Comparison of ENCODE assay signal across 16 mouse cellular contexts in the genomic region with DNA sequence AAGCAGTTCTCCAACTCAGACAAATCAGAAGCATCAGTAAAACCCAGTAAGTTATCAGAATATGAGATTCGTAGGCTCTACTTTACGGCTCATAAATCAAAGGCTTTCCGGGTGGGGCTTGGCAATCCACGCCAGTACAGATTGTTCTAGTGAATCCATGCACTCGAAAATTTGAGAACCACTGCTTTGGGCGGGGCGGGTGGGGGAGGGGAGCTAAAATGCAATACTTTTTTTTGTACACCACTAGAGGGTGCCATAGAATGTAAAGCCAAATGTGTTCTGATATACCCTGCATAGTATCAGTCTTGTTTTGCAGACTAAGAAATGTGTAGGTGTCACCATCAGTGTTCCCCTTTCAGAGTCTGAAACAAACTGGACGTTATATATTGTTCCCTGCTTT. TPM values are rescaled to one million over a fixed set of nuclear protein-coding genes. Genes with fewer than 3 reads are reported as not detected.
DNase-seq lines count a peak whose midpoint lies in the region; TF ChIP-seq lines count a peak whose summit lies in the region.
"Had no signal": no experiment of that assay in that cellular context is flagged by ENCODE, and none has a peak within 500 bp of the region (broad histone marks: within the 10 kb centered on the region; RNA-seq: fewer than 3 reads in every experiment).

No protein-coding gene starts in this region.

- H3K27me3 ChIP-seq in cerebellum, adult 2 months (ENCODE audit: control insufficient read depth, insufficient read depth, low read length), result no peaks in the 10 kb centered on the region
- H3K27me3 ChIP-seq in kidney, adult 2 months (replicated peaks; ENCODE audit: control insufficient read depth, insufficient read depth, low read length), result no peaks in the 10 kb centered on the region
- no peaks in the 10 kb centered on the region for H3K27me3 ChIP-seq in MEL (ENCODE audit: control insufficient read depth in 1 of 2, insufficient read depth in 2 of 2, low read length in 2 of 2)
- H3K27me3 ChIP-seq: heart, embryonic 15.5 days; neural tube, embryonic 15.5 days had no signal

- no peak overlapping the region for H3K4me3 ChIP-seq in cerebellum, adult 2 months (replicated peaks; ENCODE audit: insufficient read depth, low read depth, low read length)
- no peak overlapping the region for H3K4me3 ChIP-seq in kidney, adult 2 months (ENCODE audit: insufficient read depth, low read depth, low read length)
- no peak overlapping the region for H3K4me3 ChIP-seq in MEL (ENCODE audit: control insufficient read depth in 1 of 2, insufficient read depth in 1 of 2, low read depth in 2 of 2, low read length in 2 of 2)
- H3K4me3 ChIP-seq: heart, embryonic 15.5 days; neural tube, embryonic 15.5 days had no signal

- DNase-seq in cerebellum, adult 2 months, result peak in 1 of 2 experiments; percentile 1
- no peak for DNase-seq in cerebellum, adult 18-20 months
- DNase-seq in kidney, adult 2 months, result no peak
- no peak for DNase-seq in kidney, adult 18-20 months
- DNase-seq in MEL (ENCODE audit: low read depth, low spot score), result peak; percentile 55
- peak; percentile 9 for DNase-seq in lung, postnatal 14 days
- DNase-seq in frontal cortex, postnatal 25 days (ENCODE audit: low spot score in 2 of 2), result no peak
- no peak for DNase-seq in adrenal gland, postnatal 25 days
- DNase-seq: kidney, adult 8-10 months; layer of hippocampus, postnatal 36 days; thymus, adult 18-20 months had no signal

- WGBS in cerebellum, adult 2 months, result 60% methylated on average over 8 of the region's 8 CpGs
- 49% methylated on average over 8 of the region's 8 CpGs for WGBS in kidney, adult 2 months

- H3K9me3 ChIP-seq in MEL (replicated peaks; ENCODE audit: insufficient read depth, low read length), result no peaks in the 10 kb centered on the region
- H3K9me3 ChIP-seq: heart, embryonic 15.5 days; neural tube, embryonic 15.5 days had no signal

- peak overlapping the region; percentile 6; the same call in 1 of the 2 replicates for H3K27ac ChIP-seq in cerebellum, adult 2 months (ENCODE audit: insufficient read depth, low read length)
- H3K27ac ChIP-seq in kidney, adult 2 months (ENCODE audit: insufficient read depth, low read depth, low read length), result peak overlapping the region; percentile 22; the same call in 1 of the 2 replicates
- H3K27ac ChIP-seq in MEL (ENCODE audit: control insufficient read depth, low read depth, low read length), result no peak overlapping the region
- H3K27ac ChIP-seq: heart, embryonic 15.5 days; neural tube, embryonic 15.5 days had no signal

- no peak for TF ChIP-seq EP300 in MEL (IDR thresholded peaks at IDR 0.05; ENCODE audit: low read depth in 1 of 2, low read length in 2 of 2)

- no peak overlapping the region for H3K9ac ChIP-seq in MEL (ENCODE audit: control insufficient read depth, low read depth, low read length, poor library complexity, severe bottlenecking)
- H3K9ac ChIP-seq: heart, embryonic 15.5 days; neural tube, embryonic 15.5 days had no signal

- peaks cover 17% of the 10 kb centered on the region for H3K79me2 ChIP-seq in MEL (ENCODE audit: control insufficient read depth, insufficient read depth, low read length, poor library complexity)

- no peak for TF ChIP-seq CTCF in cerebellum, adult 2 months (IDR thresholded peaks at IDR 0.05; ENCODE audit: borderline replicate concordance, insufficient read depth, low read depth, low read length)
- no peak for TF ChIP-seq CTCF in kidney, adult 2 months (conservative IDR thresholded peaks at IDR 0.05; ENCODE audit: insufficient read depth, insufficient read length, low read depth, low read length)
- TF ChIP-seq CTCF in MEL (IDR thresholded peaks at IDR 0.05 in 2 of 3, conservative IDR thresholded peaks at IDR 0.05 in 1 of 3; ENCODE audit: control insufficient read depth in 1 of 3, insufficient read depth in 1 of 3, low read depth in 2 of 3, low read length in 3 of 3, poor library complexity in 1 of 3, severe bottlenecking in 1 of 3), result peak; percentile 29 to 56 (median 39)

- peak; percentile 26 for TF ChIP-seq RAD21 in MEL (IDR thresholded peaks at IDR 0.05; ENCODE audit: low read depth, low read length)

- H3K4me1 ChIP-seq in cerebellum, adult 2 months (ENCODE audit: control insufficient read depth, insufficient read depth, low read length), result no peaks in the 10 kb centered on the region
- no peaks in the 10 kb centered on the region for H3K4me1 ChIP-seq in kidney, adult 2 months (ENCODE audit: control insufficient read depth, insufficient read depth, low read length)
- peaks cover 0 to under 1% of the 10 kb centered on the region in 2 experiments; a peak in 1 of 4 replicates for H3K4me1 ChIP-seq in MEL (ENCODE audit: control insufficient read depth in 1 of 2, insufficient read depth in 2 of 2, low read length in 2 of 2)
- H3K4me1 ChIP-seq: heart, embryonic 15.5 days; neural tube, embryonic 15.5 days had no signal

- TF ChIP-seq POLR2A in cerebellum, adult 2 months (IDR thresholded peaks at IDR 0.05; ENCODE audit: borderline replicate concordance, insufficient read depth, low read length), result no peak
- TF ChIP-seq POLR2A in kidney, adult 2 months (IDR thresholded peaks at IDR 0.05; ENCODE audit: low read depth, low read length), result no peak
- no peak for TF ChIP-seq POLR2A in MEL (IDR thresholded peaks at IDR 0.05; ENCODE audit: control insufficient read depth in 1 of 2, insufficient read depth in 1 of 2, low read depth in 1 of 2, low read length in 2 of 2, poor library complexity in 1 of 2)

- no peaks in the 10 kb centered on the region for H3K36me3 ChIP-seq in kidney, adult 2 months (ENCODE audit: control insufficient read depth, insufficient read depth, low read length)
- peaks cover 0 to 6% of the 10 kb centered on the region in 2 experiments; a peak in 2 of 4 replicates for H3K36me3 ChIP-seq in MEL (ENCODE audit: control insufficient read depth in 1 of 2, insufficient read depth in 2 of 2, low read length in 2 of 2)
- H3K36me3 ChIP-seq: heart, embryonic 15.5 days; neural tube, embryonic 15.5 days had no signal

TF ChIP-seq in MEL, 35 proteins besides CTCF, POLR2A, EP300 and RAD21 (continues in another document):
- TF ChIP-seq CHD1 (IDR thresholded peaks at IDR 0.05; ENCODE audit: low read depth, low read length) (no peak), ZKSCAN1 (IDR thresholded peaks at IDR 0.05; ENCODE audit: low read depth, low read length) (no peak), MEF2A (IDR thresholded peaks at IDR 0.05; ENCODE audit: extremely low read depth, insufficient replicate concordance, low read depth, low read length, poor library complexity, severe bottlenecking) (no peak), RCOR1 (IDR thresholded peaks at IDR 0.05; ENCODE audit: low read depth, low read length) (peak; percentile 76), MYC (IDR thresholded peaks at IDR 0.05; ENCODE audit: low read depth, low read length) (no peak), KAT2A (conservative IDR thresholded peaks at IDR 0.05; ENCODE audit: low read depth, low read length) (no peak), MAX (IDR thresholded peaks at IDR 0.05; ENCODE audit: low read length) (no peak), JUND (IDR thresholded peaks at IDR 0.05; ENCODE audit: low read depth, low read length) (no peak), ELF1 (IDR thresholded peaks at IDR 0.05; ENCODE audit: low read depth, low read length) (no peak), POLR2AphosphoS2 (IDR thresholded peaks at IDR 0.05; ENCODE audit: low read length) (no peak), E2F4 (IDR thresholded peaks at IDR 0.05; ENCODE audit: borderline replicate concordance, low read depth, low read length) (no peak), POLR2AphosphoS5 (IDR thresholded peaks at IDR 0.05; ENCODE audit: borderline replicate concordance, low read depth, low read length) (no peak), SMC3 (IDR thresholded peaks at IDR 0.05; ENCODE audit: low read depth, low read length) (peak; percentile 34; the same call in 1 of the 2 replicates), USF2 (IDR thresholded peaks at IDR 0.05; ENCODE audit: borderline replicate concordance in 1 of 2, insufficient read depth in 1 of 2, low read depth in 1 of 2, low read length in 2 of 2) (no peak), GATA1 (IDR thresholded peaks at IDR 0.05; ENCODE audit: low read depth, low read length) (no peak), TCF12 (IDR thresholded peaks at IDR 0.05; ENCODE audit: low read depth, low read length) (no peak), CHD2 (IDR thresholded peaks at IDR 0.05; ENCODE audit: low read length) (no peak), USF1 (IDR thresholded peaks at IDR 0.05; ENCODE audit: low read depth, low read length) (no peak), BHLHE40 (IDR thresholded peaks at IDR 0.05; ENCODE audit: borderline replicate concordance, low read depth, low read length) (peak; percentile 37), MXI1 (IDR thresholded peaks at IDR 0.05; ENCODE audit: low read depth, low read length) (peak; percentile 34; the same call in 1 of the 2 replicates), NELFE (IDR thresholded peaks at IDR 0.05; ENCODE audit: low read depth, low read length) (no peak), TBP (IDR thresholded peaks at IDR 0.05; ENCODE audit: low read depth, low read length) (no peak), HCFC1 (IDR thresholded peaks at IDR 0.05; ENCODE audit: low read depth, low read length) (no peak), ZNF384 (IDR thresholded peaks at IDR 0.05; ENCODE audit: low read depth, low read length) (peak; percentile 10; the same call in 1 of the 2 replicates)

RNA-seq across cellular contexts. Expression of a gene that starts 1.2 kb away (rescaled TPM):
- 223 and 236 TPM in 2 replicates for polyA plus RNA-seq in cerebellum, adult 2 months (2012; rRNA removed)
- 20.9 and 33.3 TPM in 2 replicates for polyA plus RNA-seq in kidney, adult 2 months (2012; rRNA removed)
- total RNA-seq in MEL (2012; rRNA removed), result 617 and 648 TPM in 2 replicates
- 100 to 1,000 TPM in 1 of 2 experiments, not detected in 1; 921 TPM for polyA plus RNA-seq in MEL (2012; ENCODE audit: insufficient read depth in 1 of 2, insufficient read length in 2 of 2, low read depth in 1 of 2, low replicate concordance in 2 of 2, missing spikeins in 1 of 2)
- total RNA-seq in adrenal gland, postnatal 25 days (2021), result 257 and 345 TPM in 2 replicates

RNA-seq across cellular contexts. Expression of a gene that starts 35.3 kb away (rescaled TPM):
- polyA plus RNA-seq in cerebellum, adult 2 months (2012; rRNA removed), result 0.57 and 1.1 TPM in 2 replicates
- polyA plus RNA-seq in kidney, adult 2 months (2012; rRNA removed), result not detected in 2 replicates
- not detected in 2 replicates for total RNA-seq in MEL (2012; rRNA removed)
- polyA plus RNA-seq in MEL (2012; ENCODE audit: insufficient read depth in 1 of 2, insufficient read length in 2 of 2, low read depth in 1 of 2, low replicate concordance in 2 of 2, missing spikeins in 1 of 2), result under 1 TPM in 1 of 2 experiments, not detected in 1; 0.13 TPM
- not detected in 2 replicates for total RNA-seq in adrenal gland, postnatal 25 days (2021)
- total RNA-seq: liver, adult 2 months had no signal
- polyA plus RNA-seq: C2C12; heart, embryonic 15.5 days; liver, adult 2 months; midbrain, embryonic 11.5 days; neural tube, embryonic 15.5 days had no signal

RNA-seq across cellular contexts. Expression of a gene that starts 36.9 kb away (rescaled TPM):
- polyA plus RNA-seq in cerebellum, adult 2 months (2012; rRNA removed), result 17.5 and 18.7 TPM in 2 replicates
- polyA plus RNA-seq in kidney, adult 2 months (2012; rRNA removed), result 1.3 and 1.6 TPM in 2 replicates
- total RNA-seq in MEL (2012; rRNA removed), result not detected in 2 replicates
- not detected for polyA plus RNA-seq in MEL (2012; ENCODE audit: insufficient read depth in 1 of 2, insufficient read length in 2 of 2, low read depth in 1 of 2, low replicate concordance in 2 of 2, missing spikeins in 1 of 2)
- total RNA-seq in adrenal gland, postnatal 25 days (2021), result 8.2 and 10.1 TPM in 2 replicates

Comparison
In these comparisons a context has a peak if more than half of its experiments do, and no peak if none do; other contexts are left out.
1. DNase-seq: peak in MEL (single experiment) and lung, postnatal 14 days (single experiment); none in cerebellum, adult 18-20 months (0 of 2), kidney, adult 2 months (single experiment), kidney, adult 18-20 months (single experiment), frontal cortex, postnatal 25 days (0 of 2) and adrenal gland, postnatal 25 days (single experiment).
2. CTCF ChIP-seq: peak in MEL (3 of 3); none in cerebellum, adult 2 months (single experiment) and kidney, adult 2 months (single experiment).